Mouse (Mus musculus) bone marrow, adult 2 months (tissue): ENCODE results near the gene Mlxip.

ENCODE experiments used
- CTCF ChIP-seq: fragments of 200-500 bp; IDR thresholded peaks from 2 replicates; pipeline ENCODE4 v1.5.1; 2011; ENCODE audit warnings: low read length, control low read depth; ENCODE audit not compliant: control insufficient read depth, insufficient read depth
- POLR2A ChIP-seq: fragments of 200-500 bp; IDR thresholded peaks from 2 replicates; pipeline ENCODE4 v1.6.1; 2011; ENCODE audit warnings: low read depth, mild to moderate bottlenecking, control low read depth, low read length, borderline replicate concordance; ENCODE audit not compliant: control insufficient read depth

DNA sequence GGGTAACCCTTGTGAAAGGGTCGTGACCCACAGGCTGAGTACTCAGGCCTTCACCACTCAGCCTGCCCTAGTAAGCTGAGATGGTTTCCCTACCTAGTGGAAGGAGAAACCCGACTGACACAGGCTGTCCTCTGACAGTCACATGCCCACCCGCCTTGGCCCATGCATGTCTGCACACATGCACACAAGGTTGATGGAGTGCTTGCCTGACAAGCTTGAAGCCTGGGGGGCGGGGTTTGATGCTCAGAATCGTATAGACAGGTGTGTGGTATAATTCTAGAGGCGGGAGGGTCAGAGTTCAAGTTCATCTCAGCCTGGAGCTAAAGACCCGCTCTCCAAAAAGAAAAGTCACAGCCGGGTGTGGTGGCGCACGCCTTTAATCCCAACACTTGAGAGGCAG lies 19.3 kb upstream of the Mlxip start:
- no peak for TF ChIP-seq CTCF
- TF ChIP-seq POLR2A: no peak
